Mouse (Mus musculus): ENCODE data around the gene Zfp62. TPM values are rescaled to one million over a fixed set of nuclear protein-coding genes. Genes with fewer than 3 reads are reported as not detected.

Gene Zfp62
- total RNA-seq, 2 experiments from 2014 or later = 20.3 to 22.8 TPM

GRCm38 (mm10) chr11:49248974-49249700, 46.0 kb downstream of the Zfp62 start:
- no peak for DNase-seq

GRCm38 (mm10) chr11:49249811-49250421, 46.8 kb downstream of the Zfp62 start:
- no peak for DNase-seq

GRCm38 (mm10) chr11:49250422-49251379, 47.6 kb downstream of the Zfp62 start:
- DNase-seq = peak; percentile 92

GRCm38 (mm10) chr11:49251380-49251761, 48.3 kb downstream of the Zfp62 start:
- DNase-seq = no peak

GRCm38 (mm10) chr11:49252048-49252447, 49.0 kb downstream of the Zfp62 start:
- no peak for DNase-seq

GRCm38 (mm10) chr11:49253035-49253434, 49.9 kb downstream of the Zfp62 start:
- DNase-seq = no peak

GRCm38 (mm10) chr11:49259296-49259695, 56.2 kb downstream of the Zfp62 start:
- DNase-seq = no peak

GRCm38 (mm10) chr11:49259829-49260228, 56.7 kb downstream of the Zfp62 start:
- no peak for DNase-seq

- no peak for DNase-seq
These were observed 57.7 kb downstream of the Zfp62 start for GRCm38 (mm10) chr11:49260598-49261312.

GRCm38 (mm10) chr11:49261313-49261855, 58.3 kb downstream of the Zfp62 start:
- no peak for DNase-seq

GRCm38 (mm10) chr11:49262286-49262685, 59.2 kb downstream of the Zfp62 start:
- no peak for DNase-seq

GRCm38 (mm10) chr11:49263149-49263548, 60.1 kb downstream of the Zfp62 start:
- no peak for DNase-seq

GRCm38 (mm10) chr11:49264081-49264480, 61.0 kb downstream of the Zfp62 start:
- DNase-seq = no peak

GRCm38 (mm10) chr11:49264622-49265021, 61.5 kb downstream of the Zfp62 start:
- no peak for DNase-seq

GRCm38 (mm10) chr11:49265101-49265500, 62.0 kb downstream of the Zfp62 start:
- no peak for DNase-seq

GRCm38 (mm10) chr11:49266671-49267070, 63.6 kb downstream of the Zfp62 start:
- DNase-seq = no peak

- DNase-seq = no peak
These were observed 64.2 kb downstream of the Zfp62 start for GRCm38 (mm10) chr11:49267316-49267715.

GRCm38 (mm10) chr11:49267970-49268579, 65.0 kb downstream of the Zfp62 start:
- DNase-seq = no peak
